19 mouse cellular contexts compared by ENCODE assay signal in the genomic region with DNA sequence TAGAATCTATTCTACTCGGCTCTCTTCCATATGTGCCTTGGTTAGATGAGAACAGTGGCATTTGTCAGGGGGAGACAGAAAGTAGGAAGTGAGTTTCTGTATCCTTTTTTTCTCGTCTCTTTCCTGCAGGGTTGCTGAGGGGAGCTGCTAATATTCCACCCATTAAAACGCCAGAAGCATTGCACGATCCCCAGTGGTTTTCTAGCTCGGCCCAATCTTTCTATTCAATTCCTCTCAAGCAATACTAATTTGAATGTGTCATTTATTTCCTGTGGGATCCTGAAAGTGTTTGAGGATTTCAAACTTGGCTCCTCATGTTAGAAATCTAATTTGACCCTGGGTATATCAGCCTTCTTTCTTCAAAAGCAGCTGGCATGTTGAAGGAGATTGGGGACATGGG.
DNase-seq lines count a peak whose midpoint lies in the region; ATAC-seq lines count a peak whose summit lies in the region.
"Had no signal": no experiment of that assay in that cellular context is flagged by ENCODE, and none has a peak within 500 bp of the region (broad histone marks: within the 10 kb centered on the region; RNA-seq: fewer than 3 reads in every experiment).

No protein-coding gene starts in this region.

- peaks cover 13% of the 10 kb centered on the region for H3K4me1 ChIP-seq in hindbrain, embryonic 12.5 days
- no peaks in the 10 kb centered on the region for H3K4me1 ChIP-seq in hindbrain, embryonic 11.5 days (replicated peaks; ENCODE audit: control insufficient read depth, insufficient read depth, low read length)
- H3K4me1 ChIP-seq in forebrain, embryonic 12.5 days = peaks cover 18% of the 10 kb centered on the region
- peaks cover 7% of the 10 kb centered on the region for H3K4me1 ChIP-seq in hindbrain, embryonic 15.5 days (replicated peaks)
- peaks cover 2% of the 10 kb centered on the region; the same call in 1 of the 2 replicates for H3K4me1 ChIP-seq in midbrain, embryonic 16.5 days (ENCODE audit: control insufficient read depth, insufficient read depth, low read length)
- H3K4me1 ChIP-seq: intestine, embryonic 15.5 days; kidney, embryonic 15.5 days; liver, embryonic 15.5 days had no signal

- no peak for ATAC-seq in hindbrain, embryonic 12.5 days (ENCODE audit: low FRiP score)
- no peak for ATAC-seq in hindbrain, embryonic 11.5 days (ENCODE audit: low FRiP score)
- ATAC-seq in forebrain, embryonic 12.5 days (ENCODE audit: low FRiP score) = peak; percentile 70; the same call in 1 of the 2 replicates
- 0 out of 2 replicates have a peak, but pooled peaks have one; percentile 45 for ATAC-seq in hindbrain, embryonic 15.5 days (ENCODE audit: low FRiP score, low read depth)
- ATAC-seq in midbrain, embryonic 16.5 days = peak; percentile 40
- ATAC-seq: intestine, embryonic 15.5 days had no signal

- H3K9ac ChIP-seq in hindbrain, embryonic 12.5 days = no peak overlapping the region
- H3K9ac ChIP-seq in hindbrain, embryonic 11.5 days (ENCODE audit: low read depth, low read length) = no peak overlapping the region
- H3K9ac ChIP-seq in forebrain, embryonic 12.5 days = no peak overlapping the region
- H3K9ac ChIP-seq in hindbrain, embryonic 15.5 days = no peak overlapping the region
- no peak overlapping the region for H3K9ac ChIP-seq in midbrain, embryonic 16.5 days (ENCODE audit: low read depth, low read length)
- H3K9ac ChIP-seq: intestine, embryonic 15.5 days; kidney, embryonic 15.5 days; liver, embryonic 15.5 days had no signal

- 0 out of 2 replicates have a peak overlapping the region, but pooled peaks have one; percentile 11 for H3K4me2 ChIP-seq in hindbrain, embryonic 12.5 days (replicated peaks)
- H3K4me2 ChIP-seq in hindbrain, embryonic 11.5 days (replicated peaks; ENCODE audit: low read depth, low read length) = no peak overlapping the region
- peak overlapping the region; percentile 13; the same call in 1 of the 2 replicates for H3K4me2 ChIP-seq in forebrain, embryonic 12.5 days
- no peak overlapping the region for H3K4me2 ChIP-seq in hindbrain, embryonic 15.5 days
- H3K4me2 ChIP-seq in midbrain, embryonic 16.5 days (ENCODE audit: low read length) = no peak overlapping the region
- H3K4me2 ChIP-seq: intestine, embryonic 15.5 days; kidney, embryonic 15.5 days; liver, embryonic 15.5 days had no signal

- no peaks in the 10 kb centered on the region for H3K27me3 ChIP-seq in hindbrain, embryonic 12.5 days
- no peaks in the 10 kb centered on the region; the same call in 1 of the 2 replicates for H3K27me3 ChIP-seq in hindbrain, embryonic 11.5 days (ENCODE audit: control insufficient read depth, insufficient read depth, low read length)
- H3K27me3 ChIP-seq in forebrain, embryonic 12.5 days = no peaks in the 10 kb centered on the region
- H3K27me3 ChIP-seq in hindbrain, embryonic 15.5 days = no peaks in the 10 kb centered on the region
- no peaks in the 10 kb centered on the region for H3K27me3 ChIP-seq in midbrain, embryonic 16.5 days (ENCODE audit: control insufficient read depth, insufficient read depth, low read depth, low read length)
- H3K27me3 ChIP-seq: intestine, embryonic 15.5 days; kidney, embryonic 15.5 days; liver, embryonic 15.5 days had no signal

- H3K36me3 ChIP-seq in hindbrain, embryonic 12.5 days = no peaks in the 10 kb centered on the region
- H3K36me3 ChIP-seq in hindbrain, embryonic 11.5 days (ENCODE audit: control insufficient read depth, insufficient read depth, low read length) = no peaks in the 10 kb centered on the region
- no peaks in the 10 kb centered on the region for H3K36me3 ChIP-seq in forebrain, embryonic 12.5 days (replicated peaks)
- H3K36me3 ChIP-seq in hindbrain, embryonic 15.5 days = no peaks in the 10 kb centered on the region
- no peaks in the 10 kb centered on the region for H3K36me3 ChIP-seq in midbrain, embryonic 16.5 days (ENCODE audit: control insufficient read depth, insufficient read depth, low read length)
- H3K36me3 ChIP-seq: G1E; intestine, embryonic 15.5 days; kidney, embryonic 15.5 days; liver, embryonic 15.5 days had no signal

- no peak overlapping the region for H3K4me3 ChIP-seq in hindbrain, embryonic 12.5 days
- H3K4me3 ChIP-seq in hindbrain, embryonic 11.5 days (ENCODE audit: low read depth, low read length) = no peak overlapping the region
- H3K4me3 ChIP-seq in forebrain, embryonic 12.5 days (replicated peaks) = no peak overlapping the region
- H3K4me3 ChIP-seq in hindbrain, embryonic 15.5 days = no peak overlapping the region
- no peak overlapping the region for H3K4me3 ChIP-seq in midbrain, embryonic 16.5 days (ENCODE audit: low read depth, low read length)
- H3K4me3 ChIP-seq: erythroblast, embryonic 14.5 days; heart, adult 2 months; intestine, embryonic 15.5 days; kidney, embryonic 15.5 days; liver, embryonic 15.5 days had no signal

- H3K27ac ChIP-seq in hindbrain, embryonic 12.5 days = no peak overlapping the region
- H3K27ac ChIP-seq in hindbrain, embryonic 11.5 days (ENCODE audit: low read depth, low read length) = no peak overlapping the region
- peak overlapping the region; percentile 65 for H3K27ac ChIP-seq in forebrain, embryonic 12.5 days
- H3K27ac ChIP-seq in hindbrain, embryonic 15.5 days (replicated peaks) = no peak overlapping the region
- no peak overlapping the region for H3K27ac ChIP-seq in midbrain, embryonic 16.5 days (ENCODE audit: low read length)
- H3K27ac ChIP-seq: heart, adult 2 months; intestine, embryonic 15.5 days; kidney, embryonic 15.5 days; liver, embryonic 15.5 days had no signal

- no peaks in the 10 kb centered on the region for H3K9me3 ChIP-seq in hindbrain, embryonic 12.5 days (replicated peaks)
- H3K9me3 ChIP-seq in hindbrain, embryonic 11.5 days (ENCODE audit: control insufficient read depth, low read length) = no peaks in the 10 kb centered on the region
- peaks cover 2% of the 10 kb centered on the region; the same call in 1 of the 2 replicates for H3K9me3 ChIP-seq in forebrain, embryonic 12.5 days
- no peaks in the 10 kb centered on the region for H3K9me3 ChIP-seq in hindbrain, embryonic 15.5 days
- H3K9me3 ChIP-seq in midbrain, embryonic 16.5 days (replicated peaks; ENCODE audit: control insufficient read depth, low read length, poor library complexity, severe bottlenecking) = no peaks in the 10 kb centered on the region
- H3K9me3 ChIP-seq: G1E; intestine, embryonic 15.5 days; kidney, embryonic 15.5 days; liver, embryonic 15.5 days had no signal

- no peak for DNase-seq in hindbrain, embryonic 11.5 days (ENCODE audit: low spot score)
- DNase-seq in right cerebral cortex, postnatal 4 days = no peak
- DNase-seq in thymus, postnatal 10 days (ENCODE audit: low spot score in 2 of 2) = no peak
- DNase-seq in spleen, postnatal 4 days (ENCODE audit: low spot score in 2 of 2) = no peak
- DNase-seq: adrenal gland, postnatal 36 days; cerebellum, adult 8-10 months; gastrocnemius, postnatal 25 days; heart, adult 2 months; heart, postnatal 36 days; right cerebral cortex, postnatal 25 days had no signal

- WGBS in hindbrain, embryonic 12.5 days = 20% methylated on average over 5 of the region's 5 CpGs
- 40% methylated on average over 5 of the region's 5 CpGs for WGBS in hindbrain, embryonic 11.5 days
- WGBS in forebrain, embryonic 12.5 days = 13% methylated on average over 5 of the region's 5 CpGs
- whole genome bisulfite sequencing in hindbrain, embryonic 15.5 days = 8% methylated on average over 5 of the region's 5 CpGs
- WGBS in midbrain, embryonic 16.5 days = 12% methylated on average over 5 of the region's 5 CpGs

Comparison
In these comparisons a context has a peak if more than half of its experiments do, and no peak if none do; other contexts are left out.
1. ATAC-seq: peak in forebrain, embryonic 12.5 days (single experiment), hindbrain, embryonic 15.5 days (single experiment) and midbrain, embryonic 16.5 days (single experiment); none in hindbrain, embryonic 12.5 days (single experiment) and hindbrain, embryonic 11.5 days (single experiment).
2. H3K4me2 ChIP-seq: peak in hindbrain, embryonic 12.5 days (single experiment) and forebrain, embryonic 12.5 days (single experiment); none in hindbrain, embryonic 11.5 days (single experiment), hindbrain, embryonic 15.5 days (single experiment) and midbrain, embryonic 16.5 days (single experiment).